Mouse (Mus musculus) liver, embryonic 14.5 days (tissue): Measurements from ENCODE around the gene Oard1.
A peak's percentile ranks its signal among the peaks of the same experiment; 100 is the strongest.

Experiments used
- CTCF ChIP-seq: IDR thresholded peaks from 2 replicates; pipeline ENCODE4 v1.5.1; 2016; ENCODE audit warnings: antibody characterized with exemption, low read depth, control low read depth
- EP300 ChIP-seq: IDR thresholded peaks from 2 replicates; pipeline ENCODE4 v1.6.1; 2016; ENCODE audit warnings: antibody characterized with exemption, low read depth

GRCm38 (mm10) chr17:48360462-48360861 is 49.4 kb upstream of the Oard1 start:
- no peak for TF ChIP-seq CTCF
- TF ChIP-seq EP300 = peak; percentile 35
